Mouse (Mus musculus) erythroblast, embryonic 14.5 days (primary cell): ENCODE measurements around the gene Gm28043. TPM values are rescaled to one million over a fixed set of nuclear protein-coding genes. Genes with fewer than 3 reads are reported as not detected.

Source experiments
- H3K27me3 ChIP-seq: 2 replicates; pipeline ENCODE4 v1.6.1; 2012; ENCODE audit warnings: inconsistent platforms; ENCODE audit not compliant: control insufficient read depth
- H3K36me3 ChIP-seq: 2 replicates; pipeline ENCODE4 v1.6.1; 2012; ENCODE audit warnings: mild to moderate bottlenecking, inconsistent platforms; ENCODE audit not compliant: control insufficient read depth
- H3K4me1 ChIP-seq: 2 replicates; pipeline ENCODE4 v1.6.1; 2012; ENCODE audit warnings: inconsistent platforms; ENCODE audit not compliant: control insufficient read depth
- H3K4me3 ChIP-seq: replicated peaks from 2 replicates; pipeline ENCODE3; 2012; ENCODE audit warnings: moderate library complexity, mild to moderate bottlenecking, inconsistent platforms
- H3K9me3 ChIP-seq: 2 replicates; pipeline ENCODE4 v1.6.1; 2012; ENCODE audit warnings: low read length, inconsistent platforms, mixed read lengths; ENCODE audit not compliant: control insufficient read depth
- GATA1 ChIP-seq: IDR thresholded peaks from 2 replicates; pipeline ENCODE4 v1.6.1; 2012; ENCODE audit warnings: low read length, inconsistent platforms, mixed read lengths
- TAL1 ChIP-seq: IDR thresholded peaks from 3 replicates; pipeline ENCODE4 v1.6.1; 2012; ENCODE audit warnings: low read length, inconsistent platforms, mixed read lengths
- polyA plus RNA-seq: library from polyadenylated mRNA; stranded (reverse); fragments of >175 nt; gene quantifications from 2 replicates; pipeline ENCODE4 v1.2.3, GENCODE M21; 2012

Gm28043 gene
- polyA plus RNA-seq, result 0.01 and 0.05 TPM in 2 replicates

DNA sequence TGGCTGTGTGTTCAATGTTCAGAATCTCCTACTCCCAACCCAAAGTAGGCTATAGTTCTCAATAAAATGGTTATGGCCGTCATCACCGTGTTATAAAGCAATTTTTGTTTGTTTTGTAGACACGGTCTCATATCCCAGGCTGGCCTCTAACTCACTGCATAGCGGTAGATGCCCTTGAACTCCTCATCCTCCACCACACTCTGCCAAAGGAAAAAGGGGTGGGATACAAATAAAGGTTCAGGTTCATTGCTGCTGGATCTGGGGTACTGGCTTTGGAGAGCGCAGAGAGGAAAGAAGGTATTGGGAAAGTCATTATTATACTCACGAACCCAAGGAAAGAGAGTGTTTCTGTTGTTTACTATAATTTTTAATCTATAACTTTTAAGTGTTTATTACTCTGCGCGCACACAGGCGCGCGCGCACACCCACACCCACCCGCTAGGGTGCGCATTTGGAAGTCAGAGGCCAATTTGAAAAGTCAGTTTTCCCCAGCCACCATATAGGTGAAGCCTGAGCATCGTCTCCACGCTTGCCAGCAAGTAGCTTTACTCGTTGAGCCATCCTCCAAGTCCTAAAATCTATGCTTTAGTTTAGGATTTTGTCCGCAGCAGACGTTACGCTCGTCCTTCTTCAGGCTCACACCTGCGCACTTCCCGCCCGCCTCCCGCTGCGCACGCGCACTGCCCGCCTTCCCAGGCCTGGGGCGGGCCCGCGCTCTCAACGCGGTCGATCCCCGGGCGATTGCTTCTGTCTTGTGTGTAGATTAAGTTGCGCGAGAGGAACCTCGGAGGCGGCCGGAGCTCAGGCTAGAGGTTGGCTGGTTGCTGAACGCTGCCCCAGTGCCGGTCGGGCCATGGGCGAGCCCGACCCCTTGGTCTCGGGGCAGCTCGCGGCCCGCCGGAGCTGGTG lies at the start of gene Gm28043, which contains the start of gene Rnf8:
Gm28043 (plus strand) TSS at position 762 of the 909 bp plus-strand sequence.
Rnf8 (plus strand) TSS at position 676 of the 909 bp plus-strand sequence.
- Histone ChIP-seq H3K4me3 (peak within 1 kb of the TSS; percentile 91), H3K36me3 (peaks cover 30% of the 10 kb centered on the region), H3K4me1 (peaks cover 44% of the 10 kb centered on the region), H3K27me3 (no peaks in the 10 kb centered on the region), H3K9me3 (no peaks in the 10 kb centered on the region)
- TF ChIP-seq TAL1 (no peak), GATA1 (no peak)

DNA sequence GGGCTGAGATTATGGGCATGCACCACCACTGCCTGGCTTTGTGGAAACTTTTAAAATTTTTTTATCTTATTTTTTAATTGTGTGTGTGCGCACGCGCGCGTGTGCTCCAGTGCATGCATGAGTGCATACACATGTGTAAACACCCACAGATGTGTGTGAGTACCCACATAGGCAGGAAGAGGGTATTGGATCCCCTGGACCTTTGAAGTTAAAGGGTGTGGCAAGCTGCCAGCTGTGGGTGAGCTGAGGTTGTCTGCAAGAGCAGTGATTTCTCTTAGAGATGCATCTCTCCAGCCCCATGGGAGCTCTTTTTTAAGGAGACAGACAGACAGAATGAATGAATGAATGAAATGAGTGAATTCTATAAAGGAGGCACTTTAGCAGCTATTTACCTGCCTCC lies 49.2 kb upstream of the Gm28043 start:
- H3K4me3 ChIP-seq, result no peak overlapping the region
- no peaks in the 10 kb centered on the region for H3K27me3 ChIP-seq
- no peak for TF ChIP-seq TAL1
- TF ChIP-seq GATA1, result no peak
- no peaks in the 10 kb centered on the region; the same call in none of the 2 replicates for H3K4me1 ChIP-seq
- peaks cover 41% of the 10 kb centered on the region for H3K36me3 ChIP-seq
- no peaks in the 10 kb centered on the region for H3K9me3 ChIP-seq

DNA sequence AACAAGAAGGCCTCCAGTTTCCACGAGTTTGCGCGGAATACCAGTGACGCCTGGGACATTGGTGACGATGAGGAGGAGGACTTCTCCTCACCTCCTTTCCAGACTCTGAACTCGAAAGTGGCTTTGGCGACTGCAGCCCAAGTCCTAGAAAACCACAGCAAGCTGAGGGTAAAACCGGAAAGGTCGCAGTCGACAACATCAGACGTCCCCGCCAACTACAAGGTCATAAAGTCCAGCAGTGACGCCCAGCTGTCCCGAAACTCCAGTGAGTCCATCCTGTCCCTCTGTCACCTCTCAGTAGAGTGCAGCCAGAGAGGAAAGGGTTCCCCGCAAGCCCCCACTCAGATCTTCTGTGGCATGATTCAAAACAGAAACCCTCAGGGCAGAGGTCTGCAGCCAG lies 46.2 kb upstream of the Gm28043 start:
- TF ChIP-seq GATA1 (no peak), TAL1 (no peak)
- no peak overlapping the region for H3K4me3 ChIP-seq
- no peaks in the 10 kb centered on the region for H3K9me3 ChIP-seq
- peaks cover 69% of the 10 kb centered on the region for H3K36me3 ChIP-seq
- H3K4me1 ChIP-seq, result no peaks in the 10 kb centered on the region; the same call in none of the 2 replicates
- H3K27me3 ChIP-seq, result no peaks in the 10 kb centered on the region

DNA sequence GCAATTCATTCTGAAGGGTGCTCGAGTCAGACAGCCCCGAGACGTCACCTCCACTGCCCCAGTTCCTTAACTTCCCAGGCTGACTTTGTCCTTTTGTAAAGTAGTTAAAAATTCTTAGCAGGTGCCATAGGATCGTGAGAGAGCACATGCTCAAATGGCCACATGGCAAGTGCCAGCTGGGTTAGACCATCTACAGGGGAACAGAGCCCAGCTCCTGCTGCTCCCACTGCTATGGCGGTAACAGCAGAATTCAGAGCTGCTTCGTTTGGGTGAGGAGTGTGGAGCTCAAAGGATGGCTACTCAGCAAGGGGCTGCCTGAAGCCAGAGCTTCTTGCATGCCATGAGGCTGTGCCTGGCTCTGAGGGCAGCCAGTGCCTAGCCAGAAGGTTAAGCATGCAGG lies 44.8 kb upstream of the Gm28043 start:
- Histone ChIP-seq H3K36me3 (peaks cover 69% of the 10 kb centered on the region), H3K9me3 (no peaks in the 10 kb centered on the region), H3K27me3 (no peaks in the 10 kb centered on the region), H3K4me3 (no peak overlapping the region), H3K4me1 (no peaks in the 10 kb centered on the region; the same call in 1 of the 2 replicates)
- no peak for TF ChIP-seq TAL1
- TF ChIP-seq GATA1, result no peak

DNA sequence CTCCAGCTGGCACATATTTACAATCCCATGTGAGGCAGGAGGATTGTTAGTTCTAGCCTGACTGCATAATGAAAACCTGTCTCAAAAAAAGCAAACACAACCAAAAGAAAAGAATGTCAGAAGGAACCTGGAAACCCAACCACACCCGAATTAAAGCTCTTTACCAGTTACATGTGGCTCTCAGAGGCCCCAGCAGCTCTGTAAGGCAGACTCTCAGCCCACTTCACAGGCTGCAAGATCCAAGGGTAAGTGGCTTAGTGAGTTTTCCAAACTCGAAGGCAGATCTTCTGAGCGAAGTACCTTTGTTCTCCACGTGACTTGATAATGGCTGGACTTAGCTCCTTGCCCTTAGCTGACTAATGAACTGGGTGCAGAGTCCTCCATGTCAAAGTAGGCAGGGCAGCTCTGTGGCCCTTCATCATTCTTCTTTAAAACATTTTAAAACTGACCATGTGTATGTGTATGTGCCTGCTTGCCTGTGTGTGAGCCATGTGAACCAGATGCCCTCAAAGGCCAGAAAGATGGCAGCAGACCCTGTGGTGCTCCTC lies 35.0 kb upstream of the Gm28043 start:
- no peak overlapping the region for H3K4me3 ChIP-seq
- H3K27me3 ChIP-seq, result no peaks in the 10 kb centered on the region
- peaks cover 55% of the 10 kb centered on the region for H3K36me3 ChIP-seq
- peaks cover 16% of the 10 kb centered on the region for H3K4me1 ChIP-seq
- TF ChIP-seq GATA1, result no peak
- TF ChIP-seq TAL1, result no peak
- H3K9me3 ChIP-seq, result no peaks in the 10 kb centered on the region

DNA sequence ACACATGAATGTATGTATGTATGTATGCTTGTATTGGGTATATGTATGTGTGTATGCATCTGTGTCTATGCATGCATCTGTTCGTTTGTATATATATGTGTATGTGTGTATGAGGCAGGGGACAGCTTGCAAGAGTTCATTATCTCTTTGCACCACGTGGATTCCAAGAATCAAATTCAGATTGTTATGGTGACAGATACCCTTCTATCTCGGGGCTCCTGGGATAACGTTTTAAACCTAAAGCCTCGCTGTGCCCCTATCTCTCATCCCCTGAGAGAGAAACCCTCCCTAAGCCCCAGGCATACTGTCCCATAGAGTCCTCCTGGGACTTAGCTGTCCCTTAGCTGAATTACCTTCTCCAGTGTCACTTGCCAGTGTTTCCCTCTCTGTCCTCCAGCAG lies 31.1 kb upstream of the Gm28043 start:
- Histone ChIP-seq H3K4me3 (no peak overlapping the region), H3K9me3 (no peaks in the 10 kb centered on the region), H3K4me1 (peaks cover 16% of the 10 kb centered on the region), H3K36me3 (peaks cover 32% of the 10 kb centered on the region), H3K27me3 (no peaks in the 10 kb centered on the region)
- TF ChIP-seq TAL1 (no peak), GATA1 (no peak)

DNA sequence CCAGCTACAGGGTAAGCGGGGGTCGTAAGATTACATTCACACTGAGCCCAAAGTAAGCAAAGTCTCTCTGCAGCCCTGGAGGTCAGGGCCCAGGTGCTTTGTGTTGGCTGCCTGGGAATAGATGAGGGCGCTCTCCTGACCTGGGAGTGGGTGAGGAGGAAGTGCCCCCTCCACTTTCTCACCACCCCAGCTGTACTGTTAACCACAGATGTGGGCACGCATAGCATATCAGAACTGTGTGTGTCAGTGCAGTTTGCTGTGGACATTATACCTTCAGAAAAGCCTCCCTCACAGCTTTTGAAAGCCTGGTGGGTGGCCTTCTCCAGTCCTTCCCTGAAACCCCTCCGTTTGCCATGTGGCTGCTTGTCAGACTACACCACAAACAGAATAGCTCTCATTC lies 30.4 kb upstream of the Gm28043 start:
- H3K4me1 ChIP-seq, result peaks cover 16% of the 10 kb centered on the region
- TF ChIP-seq GATA1 (no peak), TAL1 (no peak)
- H3K36me3 ChIP-seq, result peaks cover 28% of the 10 kb centered on the region
- no peaks in the 10 kb centered on the region for H3K27me3 ChIP-seq
- H3K9me3 ChIP-seq, result no peaks in the 10 kb centered on the region
- H3K4me3 ChIP-seq, result no peak overlapping the region

DNA sequence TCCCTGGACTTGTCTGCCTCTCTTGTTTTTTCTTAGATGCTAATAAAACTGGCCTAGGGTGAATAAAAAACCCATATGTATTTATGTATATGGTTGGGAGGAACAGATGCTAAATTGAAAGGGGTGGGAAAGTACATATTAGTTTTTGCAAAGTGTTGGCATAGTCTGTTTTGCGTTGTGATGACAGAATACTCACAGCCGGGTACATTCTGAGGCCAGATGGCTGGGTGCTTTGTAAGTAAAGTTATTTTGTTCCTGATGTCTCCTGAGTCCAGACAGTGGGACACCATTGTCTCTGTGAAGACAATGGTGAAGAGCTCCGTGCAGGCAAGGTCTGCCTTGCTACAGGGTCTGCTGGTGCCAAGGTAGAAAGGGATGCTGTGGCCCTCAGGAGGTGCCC lies 29.9 kb upstream of the Gm28043 start:
- TF ChIP-seq GATA1 (no peak), TAL1 (no peak)
- Histone ChIP-seq H3K27me3 (no peaks in the 10 kb centered on the region), H3K9me3 (no peaks in the 10 kb centered on the region), H3K36me3 (peaks cover 25% of the 10 kb centered on the region), H3K4me3 (no peak overlapping the region), H3K4me1 (peaks cover 16% of the 10 kb centered on the region)

DNA sequence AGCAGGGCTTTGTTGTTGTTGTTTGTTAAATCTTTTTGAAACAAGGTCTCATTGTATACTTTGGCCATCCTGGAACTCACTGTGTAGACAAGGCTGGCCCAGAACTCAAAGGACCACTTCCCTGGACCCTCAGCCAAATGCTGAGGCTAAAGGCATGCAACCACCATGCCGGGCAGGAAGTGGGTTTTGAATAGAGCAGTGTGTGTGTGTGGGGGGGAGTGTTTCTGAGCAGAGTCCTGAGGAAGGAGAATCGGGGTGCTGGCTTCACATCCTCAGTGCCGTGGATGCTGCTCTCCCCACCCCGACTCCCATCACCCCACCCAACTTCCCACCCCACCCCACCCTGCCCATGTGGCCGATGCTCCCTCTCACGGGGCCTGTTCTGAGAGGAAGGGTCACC lies 29.2 kb upstream of the Gm28043 start:
- Histone ChIP-seq H3K4me3 (no peak overlapping the region), H3K9me3 (no peaks in the 10 kb centered on the region), H3K4me1 (peaks cover 16% of the 10 kb centered on the region), H3K36me3 (peaks cover 23% of the 10 kb centered on the region), H3K27me3 (no peaks in the 10 kb centered on the region)
- no peak for TF ChIP-seq GATA1
- TF ChIP-seq TAL1, result no peak
